Mouse (Mus musculus) liver, embryonic 13.5 days (tissue): ENCODE results near the gene Spag4. TPM values are rescaled to one million over a fixed set of nuclear protein-coding genes. Genes with fewer than 3 reads are reported as not detected.

Source experiments
- ATAC-seq: fragments of 200-750 bp; cut with Nextera tagmentation; 2 replicates; pipeline ENCODE4 v1.8.0; 2017; ENCODE audit warnings: low read depth, mild to moderate bottlenecking, moderate number of reproducible peaks, moderate library complexity
- DNase-seq: peaks from one replicate; pipeline ENCODE4 v3.0.0; 2022
- H3K27ac ChIP-seq: fragments of 300-500 bp; sonication (generic); 2 replicates; pipeline ENCODE4 v1.5.1; 2015; ENCODE audit warnings: moderate library complexity, mild to moderate bottlenecking, inconsistent platforms
- H3K27me3 ChIP-seq: fragments of 300-500 bp; sonication (generic); 2 replicates; pipeline ENCODE4 v1.6.1; 2015; ENCODE audit warnings: mild to moderate bottlenecking, inconsistent platforms
- H3K36me3 ChIP-seq: fragments of 300-500 bp; sonication (generic); 2 replicates; pipeline ENCODE4 v1.6.1; 2015; ENCODE audit warnings: mild to moderate bottlenecking, inconsistent platforms
- H3K4me1 ChIP-seq: fragments of 300-500 bp; sonication (generic); replicated peaks from 2 replicates; pipeline ENCODE4 v1.6.1; 2015; ENCODE audit warnings: inconsistent platforms
- H3K4me2 ChIP-seq: fragments of 300-500 bp; sonication (generic); 2 replicates; pipeline ENCODE4 v1.6.1; 2015; ENCODE audit warnings: inconsistent platforms, mild to moderate bottlenecking, moderate library complexity
- H3K4me3 ChIP-seq: fragments of 300-500 bp; sonication (generic); replicated peaks from 2 replicates; pipeline ENCODE4 v1.5.1; 2015; ENCODE audit warnings: mild to moderate bottlenecking, inconsistent platforms
- H3K9ac ChIP-seq: fragments of 300-500 bp; sonication (generic); 2 replicates; pipeline ENCODE4 v1.6.1; 2015; ENCODE audit warnings: mild to moderate bottlenecking, inconsistent platforms
- H3K9me3 ChIP-seq: fragments of 300-500 bp; sonication (generic); replicated peaks from 2 replicates; pipeline ENCODE4 v1.6.1; 2016; ENCODE audit warnings: inconsistent platforms
- WGBS: fragments of 180-500 bp; shearing (Covaris S2); methylation state at CpG from one replicate; pipeline ENCODE4 v1.1.7; 2015; ENCODE audit not compliant: insufficient replicate concordance; 5-methylcytosine and 5-hydroxymethylcytosine counted together
- polyA plus RNA-seq: library from polyadenylated mRNA; unstranded; fragments of >200 nt; fragmentation: Nextera tagmentation; extraction: Ambion mirVana; gene quantifications from 2 replicates; pipeline ENCODE4 v1.2.1, GENCODE M21; 2015

The Spag4 gene
- 1.6 and 2.4 TPM in 2 replicates for polyA plus RNA-seq

GRCm38 (mm10) chr2:156065099-156066041 is at the start of gene Spag4:
Gene Spag4, plus strand, starts transcription at chr2:156065175.
- Histone ChIP-seq H3K4me1 (peaks cover 24% of the 10 kb centered on the region), H3K9ac (peak within 1 kb of the TSS; percentile 83), H3K4me3 (peak within 1 kb of the TSS; percentile 77), H3K27ac (peak within 1 kb of the TSS; percentile 70), H3K27me3 (no peaks in the 10 kb centered on the region), H3K9me3 (no peaks in the 10 kb centered on the region), H3K36me3 (peaks cover 18% of the 10 kb centered on the region), H3K4me2 (peak within 1 kb of the TSS; percentile 98)
- DNase-seq (peak; percentile 72), ATAC-seq (peak; percentile 84)
- under 1% methylated on average over 78 of the region's 81 CpGs for WGBS

DNA sequence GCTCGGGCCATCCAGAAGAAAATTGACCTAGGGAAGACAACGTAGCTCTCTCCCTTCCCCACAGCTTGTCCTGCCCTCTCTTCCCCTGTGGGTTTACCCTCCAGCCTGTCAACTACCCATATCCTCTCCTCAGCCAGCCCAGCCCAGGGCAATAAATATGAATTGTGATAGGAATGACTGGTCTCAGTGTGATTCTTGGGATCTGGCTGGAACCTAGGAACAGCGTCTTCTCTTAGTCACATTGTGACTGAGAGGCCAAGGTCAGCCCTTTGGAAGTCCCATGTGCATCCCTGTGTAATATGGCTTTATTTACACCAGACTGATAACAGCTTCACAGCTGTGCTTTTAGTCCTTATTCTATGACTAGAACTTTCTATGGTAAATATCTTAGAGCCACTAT is 46.9 kb upstream of the Spag4 start:
- Histone ChIP-seq H3K4me2 (no peak overlapping the region), H3K27ac (no peak overlapping the region), H3K27me3 (no peaks in the 10 kb centered on the region), H3K9ac (no peak overlapping the region), H3K4me1 (peaks cover 35% of the 10 kb centered on the region), H3K36me3 (peaks cover 60% of the 10 kb centered on the region), H3K4me3 (no peak overlapping the region), H3K9me3 (no peaks in the 10 kb centered on the region)
- ATAC-seq (no peak), DNase-seq (no peak)
- 79% methylated on average over 3 of the region's 3 CpGs for WGBS

DNA sequence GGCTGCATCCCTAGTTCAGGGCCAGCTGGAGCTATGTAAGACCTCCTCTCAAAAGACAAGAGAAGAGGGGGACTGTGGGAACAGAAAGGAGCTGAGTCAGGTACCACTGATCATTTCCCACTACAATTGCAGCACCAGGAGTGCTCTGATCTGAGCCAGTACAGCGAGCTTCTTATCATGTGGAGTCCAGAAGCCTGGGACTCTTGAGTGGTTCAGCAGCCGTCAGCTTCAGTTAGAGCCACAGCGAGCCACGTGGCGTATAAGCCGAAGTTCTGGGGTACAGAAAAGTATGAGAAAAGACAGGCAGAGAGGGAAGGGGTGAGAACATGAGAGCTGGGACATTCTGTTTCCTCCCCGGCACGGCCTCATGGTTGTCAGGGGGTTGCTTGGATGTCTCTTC is 43.8 kb upstream of the Spag4 start:
- H3K27ac ChIP-seq, result peak overlapping the region; percentile 79
- H3K9me3 ChIP-seq, result no peaks in the 10 kb centered on the region
- DNase-seq, result peak; percentile 55
- no peak overlapping the region for H3K4me3 ChIP-seq
- H3K27me3 ChIP-seq, result no peaks in the 10 kb centered on the region
- ATAC-seq, result peak; percentile 82
- H3K9ac ChIP-seq, result peak overlapping the region; percentile 38
- 39% methylated on average over 8 of the region's 8 CpGs for WGBS
- peaks cover 43% of the 10 kb centered on the region for H3K4me1 ChIP-seq
- H3K36me3 ChIP-seq, result peaks cover 28% of the 10 kb centered on the region
- H3K4me2 ChIP-seq, result peak overlapping the region; percentile 24; the same call in 1 of the 2 replicates

GRCm38 (mm10) chr2:156021765-156022164 is 43.2 kb upstream of the Spag4 start:
- H3K9me3 ChIP-seq, result no peaks in the 10 kb centered on the region
- 57% methylated on average over 2 of the region's 2 CpGs for WGBS
- H3K27me3 ChIP-seq, result no peaks in the 10 kb centered on the region
- peaks cover 23% of the 10 kb centered on the region for H3K36me3 ChIP-seq
- H3K27ac ChIP-seq, result peak overlapping the region; percentile 79
- no peak for DNase-seq
- ATAC-seq, result peak; percentile 52
- peaks cover 43% of the 10 kb centered on the region for H3K4me1 ChIP-seq
- no peak overlapping the region for H3K4me2 ChIP-seq
- H3K4me3 ChIP-seq, result no peak overlapping the region
- 0 out of 2 replicates have a peak overlapping the region, but pooled peaks have one; percentile 38 for H3K9ac ChIP-seq

GRCm38 (mm10) chr2:156025482-156025881 is 39.5 kb upstream of the Spag4 start:
- no peak overlapping the region for H3K9ac ChIP-seq
- H3K27ac ChIP-seq, result no peak overlapping the region
- H3K4me3 ChIP-seq, result no peak overlapping the region
- H3K27me3 ChIP-seq, result no peaks in the 10 kb centered on the region
- H3K4me2 ChIP-seq, result no peak overlapping the region
- ATAC-seq (no peak), DNase-seq (no peak)
- peaks cover 34% of the 10 kb centered on the region for H3K4me1 ChIP-seq
- no peaks in the 10 kb centered on the region for H3K9me3 ChIP-seq
- H3K36me3 ChIP-seq, result no peaks in the 10 kb centered on the region

DNA sequence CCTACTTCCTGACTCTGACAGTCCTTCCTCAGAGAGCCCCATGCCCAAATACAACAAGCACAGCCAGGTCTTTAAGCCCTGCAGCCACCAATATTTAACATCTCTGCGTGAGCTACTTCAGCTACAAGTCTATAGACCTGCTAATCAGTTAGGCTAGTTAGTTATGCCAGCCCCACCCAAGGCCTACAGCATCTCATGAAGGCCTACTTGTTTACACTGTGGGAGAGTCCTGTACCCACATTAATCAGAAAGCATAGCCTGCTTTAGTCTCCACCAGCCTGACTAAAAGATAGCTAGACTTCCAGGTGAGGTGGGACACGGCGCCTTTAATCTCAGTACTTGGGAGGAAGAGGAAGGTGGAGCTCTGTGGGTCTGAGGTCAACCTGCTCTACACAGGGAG is 25.6 kb upstream of the Spag4 start:
- H3K4me3 ChIP-seq, result no peak overlapping the region
- H3K27ac ChIP-seq, result no peak overlapping the region
- H3K36me3 ChIP-seq, result no peaks in the 10 kb centered on the region
- no peaks in the 10 kb centered on the region for H3K4me1 ChIP-seq
- no peaks in the 10 kb centered on the region for H3K9me3 ChIP-seq
- H3K9ac ChIP-seq, result no peak overlapping the region
- no peaks in the 10 kb centered on the region for H3K27me3 ChIP-seq
- DNase-seq (no peak), ATAC-seq (no peak)
- WGBS, result 74% methylated on average over 3 of the region's 3 CpGs
- no peak overlapping the region for H3K4me2 ChIP-seq

DNA sequence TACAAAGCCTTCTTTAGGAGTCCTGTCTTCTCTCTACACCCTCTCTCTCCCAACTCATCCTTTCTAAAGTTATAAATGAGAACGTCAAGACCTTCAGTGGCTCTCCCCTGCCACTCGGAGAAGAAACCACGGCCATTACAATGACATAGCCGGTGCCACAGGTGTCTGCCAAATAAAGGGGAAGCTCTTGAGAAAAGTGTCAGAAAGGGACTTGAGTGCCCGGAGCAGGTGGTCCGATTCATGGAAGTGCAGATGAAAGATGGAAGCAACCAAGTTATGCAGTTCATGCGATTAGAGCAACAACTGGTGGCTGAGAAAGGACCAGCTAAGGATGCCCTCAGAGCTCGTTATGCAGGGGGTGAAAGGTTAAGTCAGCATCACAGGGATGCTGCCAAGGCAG is 22.1 kb upstream of the Spag4 start:
- ATAC-seq (no peak), DNase-seq (no peak)
- H3K9ac ChIP-seq, result no peak overlapping the region
- H3K4me3 ChIP-seq, result no peak overlapping the region
- 60% methylated on average over 8 of the region's 8 CpGs for WGBS
- peaks cover 28% of the 10 kb centered on the region for H3K27me3 ChIP-seq
- no peaks in the 10 kb centered on the region for H3K36me3 ChIP-seq
- no peaks in the 10 kb centered on the region; the same call in 1 of the 2 replicates for H3K4me1 ChIP-seq
- no peak overlapping the region for H3K27ac ChIP-seq
- no peaks in the 10 kb centered on the region for H3K9me3 ChIP-seq
- no peak overlapping the region for H3K4me2 ChIP-seq

GRCm38 (mm10) chr2:156047929-156048328 is 17.0 kb upstream of the Spag4 start:
- H3K9me3 ChIP-seq, result no peaks in the 10 kb centered on the region
- WGBS, result 9% methylated on average over 19 of the region's 19 CpGs
- H3K27ac ChIP-seq, result no peak overlapping the region
- no peaks in the 10 kb centered on the region for H3K36me3 ChIP-seq
- H3K4me3 ChIP-seq, result no peak overlapping the region
- DNase-seq, result no peak
- H3K27me3 ChIP-seq, result peaks cover 71% of the 10 kb centered on the region
- H3K4me2 ChIP-seq, result peak overlapping the region; percentile 6
- no peaks in the 10 kb centered on the region; the same call in 1 of the 2 replicates for H3K4me1 ChIP-seq
- ATAC-seq, result no peak
- no peak overlapping the region for H3K9ac ChIP-seq

GRCm38 (mm10) chr2:156052816-156053215 is 12.2 kb upstream of the Spag4 start, which contains the start of gene Fer1l4:
Gene Fer1l4, minus strand, starts transcription at chr2:156052947.
- H3K9ac ChIP-seq, result no peak within 1 kb of the TSS
- ATAC-seq (no peak), DNase-seq (no peak)
- H3K9me3 ChIP-seq, result no peaks in the 10 kb centered on the region
- WGBS, result 61% methylated on average over 9 of the region's 9 CpGs
- no peaks in the 10 kb centered on the region; the same call in 1 of the 2 replicates for H3K4me1 ChIP-seq
- H3K27ac ChIP-seq, result no peak within 1 kb of the TSS
- H3K27me3 ChIP-seq, result peaks cover 55% of the 10 kb centered on the region
- H3K4me2 ChIP-seq, result no peak within 1 kb of the TSS
- H3K4me3 ChIP-seq, result no peak within 1 kb of the TSS
- no peaks in the 10 kb centered on the region for H3K36me3 ChIP-seq

DNA sequence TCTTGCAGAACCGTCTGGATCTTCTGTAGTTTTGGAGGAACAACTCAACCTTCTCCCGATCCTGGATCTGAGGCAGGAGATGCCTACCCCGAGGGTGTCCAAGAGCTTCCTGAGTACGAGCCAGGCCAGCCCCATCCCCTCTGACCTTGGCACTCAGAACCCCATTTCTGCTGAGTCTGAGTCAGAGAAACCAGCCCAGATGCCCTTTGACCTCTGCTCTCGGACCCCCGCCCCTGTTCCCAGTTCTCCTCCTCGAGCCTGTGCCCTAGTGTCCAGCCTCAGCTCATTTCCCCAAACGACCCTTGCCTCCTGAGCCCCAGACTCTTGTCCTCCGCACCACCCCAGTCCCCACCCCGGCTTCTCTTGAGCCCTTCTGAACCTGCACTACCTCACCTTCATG is 1.2 kb downstream of the Spag4 start:
- peak overlapping the region; percentile 77 for H3K4me3 ChIP-seq
- WGBS, result 26% methylated on average over 10 of the region's 10 CpGs
- DNase-seq, result no peak
- no peaks in the 10 kb centered on the region for H3K9me3 ChIP-seq
- H3K9ac ChIP-seq, result peak overlapping the region; percentile 83
- H3K4me1 ChIP-seq, result peaks cover 24% of the 10 kb centered on the region
- H3K27me3 ChIP-seq, result no peaks in the 10 kb centered on the region
- H3K4me2 ChIP-seq, result peak overlapping the region; percentile 98
- peak; percentile 4; the same call in 1 of the 2 replicates for ATAC-seq
- peaks cover 24% of the 10 kb centered on the region for H3K36me3 ChIP-seq
- no peak overlapping the region for H3K27ac ChIP-seq

GRCm38 (mm10) chr2:156067916-156068315 is 2.9 kb downstream of the Spag4 start:
- H3K27me3 ChIP-seq, result no peaks in the 10 kb centered on the region
- no peak for DNase-seq
- peaks cover 24% of the 10 kb centered on the region for H3K4me1 ChIP-seq
- WGBS, result 86% methylated on average over 10 of the region's 10 CpGs
- no peak for ATAC-seq
- no peaks in the 10 kb centered on the region for H3K9me3 ChIP-seq
- no peak overlapping the region for H3K4me2 ChIP-seq
- no peak overlapping the region for H3K9ac ChIP-seq
- no peak overlapping the region for H3K27ac ChIP-seq
- peaks cover 41% of the 10 kb centered on the region for H3K36me3 ChIP-seq
- no peak overlapping the region for H3K4me3 ChIP-seq
